Mouse (Mus musculus) midbrain, embryonic 12.5 days (tissue): ENCODE results near the gene Madd. TPM values are rescaled to one million over a fixed set of nuclear protein-coding genes. Genes with fewer than 3 reads are reported as not detected.

Experiments
- ATAC-seq: fragments of 200-750 bp; cut with Nextera tagmentation; 2 replicates; pipeline ENCODE4 v1.8.0; 2017; ENCODE audit warnings: low read depth, moderate TSS enrichment, moderate library complexity; ENCODE audit not compliant: low FRiP score
- H3K27ac ChIP-seq: fragments of 300-500 bp; sonication (generic); replicated peaks from 2 replicates; pipeline ENCODE4 v1.5.1; 2016; ENCODE audit warnings: mild to moderate bottlenecking
- H3K27me3 ChIP-seq: fragments of 300-500 bp; sonication (generic); 2 replicates; pipeline ENCODE4 v1.6.1; 2016; ENCODE audit warnings: mild to moderate bottlenecking
- H3K36me3 ChIP-seq: fragments of 300-500 bp; sonication (generic); 2 replicates; pipeline ENCODE4 v1.6.1; 2016
- H3K4me1 ChIP-seq: fragments of 300-500 bp; sonication (generic); 2 replicates; pipeline ENCODE4 v1.6.1; 2016
- H3K4me2 ChIP-seq: fragments of 300-500 bp; sonication (generic); replicated peaks from 2 replicates; pipeline ENCODE4 v1.6.1; 2016; ENCODE audit warnings: mild to moderate bottlenecking, moderate library complexity
- H3K4me3 ChIP-seq: fragments of 300-500 bp; sonication (generic); 2 replicates; pipeline ENCODE4 v1.5.1; 2016; ENCODE audit warnings: mild to moderate bottlenecking
- H3K9ac ChIP-seq: fragments of 300-500 bp; sonication (generic); replicated peaks from 2 replicates; pipeline ENCODE4 v1.6.1; 2016; ENCODE audit warnings: mild to moderate bottlenecking, moderate library complexity
- H3K9me3 ChIP-seq: fragments of 300-500 bp; sonication (generic); 2 replicates; pipeline ENCODE4 v1.6.1; 2016; ENCODE audit warnings: mild to moderate bottlenecking
- WGBS: fragments of 180-500 bp; shearing (Covaris S2); methylation state at CpG from one replicate; pipeline ENCODE4 v1.1.7; 2016; 5-methylcytosine and 5-hydroxymethylcytosine counted together
- polyA plus RNA-seq: library from polyadenylated mRNA; unstranded; fragments of >200 nt; fragmentation: Nextera tagmentation; extraction: Ambion mirVana; gene quantifications from 2 replicates; pipeline ENCODE4 v1.2.1, GENCODE M21; 2016

Madd gene
- polyA plus RNA-seq, 1 experiment from 2014 or later: 42.5 TPM

DNA sequence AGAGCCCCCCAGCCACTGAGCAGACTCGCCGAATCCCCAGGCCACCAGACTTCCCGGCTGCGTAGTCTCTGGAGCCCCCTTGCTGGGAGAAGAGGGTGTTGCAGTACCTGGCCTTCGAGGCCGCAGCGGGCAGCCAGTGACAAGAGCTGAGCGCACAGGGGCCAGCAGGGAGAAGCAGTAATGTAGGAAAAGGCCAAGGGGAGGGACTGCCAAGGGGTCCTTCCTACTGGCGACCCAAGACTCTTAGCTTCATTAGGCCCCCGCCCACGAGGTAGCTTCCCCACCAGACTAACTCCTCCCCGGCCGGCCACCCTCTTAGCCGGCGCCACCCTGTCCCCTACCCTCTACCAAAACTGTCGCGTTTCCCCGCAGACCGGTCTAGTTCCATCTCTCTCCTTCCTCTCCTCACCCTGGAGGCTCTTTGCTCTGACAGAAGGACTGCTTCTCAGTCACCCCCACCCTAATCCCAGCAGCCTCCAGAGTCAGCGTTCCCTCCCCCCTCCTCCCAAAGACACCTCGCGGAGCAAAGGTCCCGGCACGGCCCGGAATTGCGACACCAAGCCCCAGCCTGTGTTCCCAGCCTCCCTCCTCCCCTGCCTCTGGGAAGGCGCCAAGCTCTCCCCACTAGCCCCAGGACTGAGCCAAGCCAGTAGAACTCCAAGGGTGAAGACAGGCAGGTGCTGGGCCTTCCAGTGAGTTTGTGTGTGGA, 11.1 kb upstream of the Madd start:
- H3K4me3 ChIP-seq: peak overlapping the region; percentile 32

DNA sequence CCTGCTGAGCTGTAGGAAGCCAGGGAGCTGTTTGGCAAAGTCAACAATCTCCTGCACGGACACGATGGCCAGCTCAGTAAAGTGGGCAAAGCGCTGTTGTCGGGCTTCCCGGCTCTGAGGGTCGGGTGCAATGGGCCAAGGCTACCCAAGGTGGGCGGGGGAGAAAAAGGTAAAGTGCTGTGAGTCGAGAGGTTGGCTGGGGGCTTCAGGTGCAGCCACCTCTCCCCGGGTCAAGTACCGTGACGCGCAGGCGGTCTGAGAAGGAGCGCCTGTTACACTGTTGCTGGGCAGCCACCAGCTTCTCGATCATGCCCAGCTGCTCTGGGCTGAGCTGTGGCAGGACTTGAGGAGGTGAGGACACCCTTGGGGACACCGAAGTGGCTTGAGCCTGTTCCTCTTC, 6.9 kb upstream of the Madd start:
- Histone ChIP-seq H3K4me2 (no peak overlapping the region), H3K9me3 (no peaks in the 10 kb centered on the region), H3K4me1 (peaks cover 12% of the 10 kb centered on the region), H3K27ac (no peak overlapping the region), H3K4me3 (no peak overlapping the region), H3K27me3 (peaks cover 4% of the 10 kb centered on the region), H3K36me3 (no peaks in the 10 kb centered on the region), H3K9ac (no peak overlapping the region)
- ATAC-seq: no peak
- WGBS: 90% methylated on average over 16 of the region's 16 CpGs

More for the DNA sequence above, 11.1 kb upstream of the Madd start:
- Histone ChIP-seq H3K36me3 (no peaks in the 10 kb centered on the region), H3K4me2 (peak overlapping the region; percentile 54), H3K9ac (peak overlapping the region; percentile 46), H3K27ac (no peak overlapping the region), H3K27me3 (peaks cover 13% of the 10 kb centered on the region), H3K4me1 (peaks cover 12% of the 10 kb centered on the region), H3K9me3 (no peaks in the 10 kb centered on the region)
- peak; percentile 89 for ATAC-seq
- 1% methylated on average over 27 of the region's 27 CpGs for WGBS

DNA sequence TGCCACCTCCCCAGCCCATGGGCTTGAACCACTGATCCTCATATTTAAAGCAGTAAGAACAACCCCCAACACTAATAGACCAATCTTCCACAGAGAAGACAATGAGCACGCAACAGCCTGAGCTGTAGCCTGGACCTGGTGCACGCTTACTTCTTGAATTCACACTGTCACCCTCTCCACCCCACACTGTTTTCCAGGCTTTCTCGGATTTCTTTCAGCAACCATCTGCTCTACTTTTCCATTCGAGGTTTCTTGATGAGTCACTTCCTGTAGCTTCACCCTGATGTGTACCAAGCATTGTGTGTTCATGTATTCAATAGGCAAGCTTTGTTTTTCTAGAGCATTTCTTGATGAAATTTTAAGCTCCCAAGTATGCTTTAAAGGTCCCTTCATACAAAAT, 3.8 kb upstream of the Madd start:
- Histone ChIP-seq H3K27me3 (no peaks in the 10 kb centered on the region; the same call in 1 of the 2 replicates), H3K4me3 (no peak overlapping the region), H3K4me1 (peaks cover 7% of the 10 kb centered on the region; the same call in 1 of the 2 replicates), H3K4me2 (no peak overlapping the region), H3K9ac (no peak overlapping the region), H3K9me3 (no peaks in the 10 kb centered on the region), H3K27ac (no peak overlapping the region), H3K36me3 (no peaks in the 10 kb centered on the region)
- ATAC-seq: no peak
- 74% methylated on average over 4 of the region's 4 CpGs for WGBS

- no peak overlapping the region for H3K4me3 ChIP-seq
- no peaks in the 10 kb centered on the region for H3K36me3 ChIP-seq
- ATAC-seq: no peak
- H3K9me3 ChIP-seq: no peaks in the 10 kb centered on the region
- no peak overlapping the region for H3K4me2 ChIP-seq
- no peak overlapping the region for H3K9ac ChIP-seq
- peaks cover 16% of the 10 kb centered on the region for H3K4me1 ChIP-seq
- no peaks in the 10 kb centered on the region for H3K27me3 ChIP-seq
- no peak overlapping the region for H3K27ac ChIP-seq
- 85% methylated on average over 1 of the region's 1 CpGs for WGBS
Observed at GRCm38 (mm10) chr2:91186208-91186607, 2.6 kb upstream of the Madd start.

DNA sequence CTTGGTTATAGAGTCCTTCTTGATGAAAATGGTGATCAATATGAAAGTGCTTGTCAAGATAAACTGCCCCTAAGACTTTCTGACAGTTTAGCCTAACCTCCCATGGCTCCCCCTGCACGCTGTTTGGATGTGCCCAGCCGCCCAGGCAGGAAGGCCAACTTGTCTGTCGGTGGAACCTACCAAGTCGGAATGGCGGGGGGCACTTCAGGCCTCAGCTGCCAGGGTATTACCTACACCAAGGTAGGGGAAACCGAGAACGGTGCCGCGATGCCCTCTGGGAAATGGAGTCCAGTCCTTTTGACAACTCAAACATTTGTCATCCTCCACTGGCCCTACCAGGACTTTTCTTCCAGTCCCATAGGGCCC, 506 bp downstream of the Madd start:
- peaks cover 33% of the 10 kb centered on the region for H3K4me1 ChIP-seq
- ATAC-seq: peak; percentile 94
- H3K9ac ChIP-seq: peak overlapping the region; percentile 72
- H3K4me2 ChIP-seq: peak overlapping the region; percentile 90
- H3K4me3 ChIP-seq: peak overlapping the region; percentile 79
- peaks cover 3% of the 10 kb centered on the region; the same call in 1 of the 2 replicates for H3K36me3 ChIP-seq
- H3K27me3 ChIP-seq: no peaks in the 10 kb centered on the region
- H3K9me3 ChIP-seq: no peaks in the 10 kb centered on the region
- H3K27ac ChIP-seq: peak overlapping the region; percentile 91
- WGBS: under 1% methylated on average over 9 of the region's 9 CpGs

DNA sequence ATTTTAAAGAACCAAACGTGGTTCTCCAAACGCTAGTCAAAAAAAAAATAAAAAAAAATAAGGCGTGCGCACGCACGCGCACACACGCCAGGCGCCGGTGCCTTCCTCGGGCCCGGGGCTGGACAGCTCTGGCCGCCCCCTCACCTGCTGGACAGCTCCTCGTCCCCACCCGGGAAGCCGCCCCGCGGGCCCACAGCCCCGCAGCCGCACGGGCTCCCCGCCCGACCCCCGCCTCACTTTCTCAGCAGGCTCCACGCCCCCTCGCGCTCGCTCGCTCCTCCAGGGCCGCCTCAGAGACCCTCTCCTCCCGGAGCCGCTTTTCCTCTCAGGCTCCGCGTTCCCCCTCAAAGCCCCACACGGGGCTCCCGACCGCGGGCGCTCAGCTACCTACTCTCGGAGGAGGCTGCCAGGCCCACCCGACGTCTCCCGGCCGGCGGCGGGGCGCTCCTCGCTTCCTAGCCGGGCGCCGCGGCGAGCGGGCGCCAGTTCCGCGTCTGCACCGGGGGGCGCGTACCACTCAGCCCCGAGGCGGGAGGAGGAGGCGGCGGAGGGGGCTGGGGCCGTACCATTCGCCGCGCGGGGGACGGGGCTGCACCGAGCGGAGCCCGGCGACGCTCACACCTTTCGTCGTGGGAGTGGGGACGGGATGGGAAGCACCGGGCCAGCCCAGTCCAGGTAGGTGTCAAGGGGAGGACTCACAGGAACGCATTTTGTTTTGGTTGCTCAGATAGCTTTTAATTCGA, 1.1 kb downstream of the Madd start:
- Histone ChIP-seq H3K27me3 (no peaks in the 10 kb centered on the region), H3K36me3 (peaks cover 9% of the 10 kb centered on the region; the same call in 1 of the 2 replicates), H3K4me3 (peak overlapping the region; percentile 79), H3K4me2 (peak overlapping the region; percentile 90), H3K9ac (peak overlapping the region; percentile 72), H3K9me3 (no peaks in the 10 kb centered on the region), H3K4me1 (peaks cover 33% of the 10 kb centered on the region), H3K27ac (peak overlapping the region; percentile 91)
- under 1% methylated on average over 81 of the region's 81 CpGs for WGBS
- ATAC-seq: peak; percentile 96

DNA sequence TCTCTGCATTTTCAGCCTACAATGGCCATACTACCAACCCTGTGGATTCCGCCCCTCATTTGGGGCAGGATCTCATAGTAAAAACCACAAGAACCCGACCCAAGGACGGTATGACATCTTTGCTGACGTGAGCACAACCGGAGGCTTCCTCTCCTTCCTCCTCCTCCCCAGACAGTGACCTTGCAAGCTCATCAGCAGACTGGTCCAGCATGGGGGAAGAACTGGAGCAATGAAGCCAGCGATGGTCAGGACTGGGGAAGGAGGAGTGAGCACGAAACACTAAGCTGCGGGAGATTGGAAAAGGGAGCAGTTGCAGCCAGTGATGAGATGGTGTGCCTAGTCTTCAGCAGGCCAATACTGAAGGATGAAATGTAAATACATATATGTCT, 1.6 kb downstream of the Madd start:
- WGBS: 9% methylated on average over 8 of the region's 8 CpGs
- H3K36me3 ChIP-seq: peaks cover 11% of the 10 kb centered on the region; the same call in 1 of the 2 replicates
- peaks cover 33% of the 10 kb centered on the region for H3K4me1 ChIP-seq
- no peak for ATAC-seq
- no peaks in the 10 kb centered on the region for H3K9me3 ChIP-seq
- H3K4me2 ChIP-seq: peak overlapping the region; percentile 90
- peak overlapping the region; percentile 91 for H3K27ac ChIP-seq
- H3K9ac ChIP-seq: peak overlapping the region; percentile 72
- no peaks in the 10 kb centered on the region for H3K27me3 ChIP-seq
- H3K4me3 ChIP-seq: peak overlapping the region; percentile 79

GRCm38 (mm10) chr2:91180706-91181105, 2.9 kb downstream of the Madd start:
- H3K9ac ChIP-seq: no peak overlapping the region; the same call in 1 of the 2 replicates
- peaks cover 23% of the 10 kb centered on the region for H3K36me3 ChIP-seq
- 68% methylated on average over 5 of the region's 5 CpGs for WGBS
- H3K4me1 ChIP-seq: peaks cover 33% of the 10 kb centered on the region
- no peak for ATAC-seq
- H3K27ac ChIP-seq: no peak overlapping the region
- no peaks in the 10 kb centered on the region for H3K9me3 ChIP-seq
- no peak overlapping the region for H3K4me3 ChIP-seq
- H3K4me2 ChIP-seq: peak overlapping the region; percentile 90; the same call in 1 of the 2 replicates
- H3K27me3 ChIP-seq: no peaks in the 10 kb centered on the region

- H3K4me3 ChIP-seq: no peak overlapping the region
- H3K36me3 ChIP-seq: peaks cover 32% of the 10 kb centered on the region
- H3K4me1 ChIP-seq: peaks cover 33% of the 10 kb centered on the region
- no peaks in the 10 kb centered on the region for H3K9me3 ChIP-seq
- 48% methylated on average over 4 of the region's 4 CpGs for WGBS
- no peak for ATAC-seq
- H3K27ac ChIP-seq: no peak overlapping the region
- no peak overlapping the region for H3K9ac ChIP-seq
- H3K27me3 ChIP-seq: no peaks in the 10 kb centered on the region
- no peak overlapping the region for H3K4me2 ChIP-seq
Observed at GRCm38 (mm10) chr2:91179825-91180224, 3.8 kb downstream of the Madd start.

GRCm38 (mm10) chr2:91176234-91176633, 7.4 kb downstream of the Madd start:
- Histone ChIP-seq H3K27ac (no peak overlapping the region), H3K4me3 (no peak overlapping the region), H3K4me1 (peaks cover 17% of the 10 kb centered on the region), H3K9ac (no peak overlapping the region), H3K9me3 (no peaks in the 10 kb centered on the region), H3K36me3 (peaks cover 62% of the 10 kb centered on the region), H3K27me3 (no peaks in the 10 kb centered on the region), H3K4me2 (no peak overlapping the region)
- ATAC-seq: no peak
- 79% methylated on average over 6 of the region's 6 CpGs for WGBS

DNA sequence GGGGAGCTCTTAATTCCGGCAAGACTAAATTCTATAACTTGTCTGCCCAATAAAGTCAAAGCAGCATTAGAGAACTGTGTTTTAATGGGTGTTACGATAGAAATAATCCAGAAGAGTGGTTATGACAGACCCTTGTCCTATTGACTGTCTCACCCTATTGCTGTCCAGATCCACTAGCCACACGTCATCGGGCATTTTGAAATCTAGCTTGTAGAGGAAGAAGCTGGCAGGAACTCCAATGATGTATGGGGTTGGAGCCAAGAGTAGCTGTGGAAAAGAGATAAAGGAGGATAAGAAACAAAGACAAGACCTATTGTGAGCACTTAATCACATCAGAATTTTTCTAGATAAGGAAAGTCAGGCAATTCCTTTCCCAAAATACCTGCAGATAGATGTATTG, 8.1 kb downstream of the Madd start:
- Histone ChIP-seq H3K4me3 (no peak overlapping the region), H3K4me1 (peaks cover 10% of the 10 kb centered on the region; the same call in 1 of the 2 replicates), H3K27ac (no peak overlapping the region), H3K9ac (no peak overlapping the region), H3K36me3 (peaks cover 64% of the 10 kb centered on the region), H3K9me3 (no peaks in the 10 kb centered on the region), H3K27me3 (no peaks in the 10 kb centered on the region), H3K4me2 (no peak overlapping the region)
- ATAC-seq: no peak
- WGBS: 92% methylated on average over 4 of the region's 4 CpGs

GRCm38 (mm10) chr2:91169587-91170322, 13.9 kb downstream of the Madd start:
- no peaks in the 10 kb centered on the region for H3K4me1 ChIP-seq
- no peak overlapping the region for H3K9ac ChIP-seq
- no peaks in the 10 kb centered on the region for H3K9me3 ChIP-seq
- no peak overlapping the region for H3K4me2 ChIP-seq
- no peak overlapping the region for H3K27ac ChIP-seq
- 91% methylated on average over 25 of the region's 25 CpGs for WGBS
- H3K4me3 ChIP-seq: no peak overlapping the region
- no peak for ATAC-seq
- H3K36me3 ChIP-seq: peaks cover 83% of the 10 kb centered on the region
- H3K27me3 ChIP-seq: no peaks in the 10 kb centered on the region
